Mouse (Mus musculus) heart, embryonic 14.5 days (tissue): ENCODE measurements around the gene Stk39. TPM values are rescaled to one million over a fixed set of nuclear protein-coding genes. Genes with fewer than 3 reads are reported as not detected.
A peak's percentile ranks its signal among the peaks of the same experiment; 100 is the strongest.

Source experiments
- ATAC-seq: fragments of 200-750 bp; cut with Nextera tagmentation; 2 replicates; pipeline ENCODE4 v1.8.0; 2017; ENCODE audit warnings: low read depth, moderate TSS enrichment; ENCODE audit not compliant: insufficient number of reproducible peaks, insufficient read depth, low FRiP score
- H3K27ac ChIP-seq, 2 experiments: fragments of 200-500 bp in 1 of 2; fragments of 300-500 bp in 1 of 2; sonication (generic) in 1 of 2; replicated peaks in 1 of 2; 2 replicates each; pipeline ENCODE4 v1.5.1; 2012 to 2014; ENCODE audit warnings: low read depth in 2 of 2, low read length in 2 of 2, control low read depth in 1 of 2, mild to moderate bottlenecking in 1 of 2, mixed read lengths in 1 of 2; ENCODE audit not compliant: control insufficient read depth in 1 of 2, insufficient read depth in 1 of 2
- H3K27me3 ChIP-seq: fragments of 300-500 bp; sonication (generic); 2 replicates; pipeline ENCODE4 v1.6.1; 2014; ENCODE audit warnings: mild to moderate bottlenecking, low read length, control low read depth; ENCODE audit not compliant: control insufficient read depth, insufficient read depth
- H3K36me3 ChIP-seq: fragments of 300-500 bp; sonication (generic); 2 replicates; pipeline ENCODE4 v1.6.1; 2014; ENCODE audit warnings: mild to moderate bottlenecking, control low read depth, low read length, mixed read lengths; ENCODE audit not compliant: control insufficient read depth, insufficient read depth
- H3K4me1 ChIP-seq, 2 experiments: fragments of 200-500 bp in 1 of 2; fragments of 300-500 bp in 1 of 2; sonication (generic) in 1 of 2; 2 replicates each; pipeline ENCODE4 v1.6.1; 2012 to 2014; ENCODE audit warnings: low read length in 2 of 2, control low read depth in 1 of 2, mixed read lengths in 1 of 2; ENCODE audit not compliant: control insufficient read depth in 2 of 2, insufficient read depth in 2 of 2
- H3K4me2 ChIP-seq: fragments of 300-500 bp; sonication (generic); 2 replicates; pipeline ENCODE4 v1.6.1; 2014; ENCODE audit warnings: mild to moderate bottlenecking, low read length
- H3K4me3 ChIP-seq, 2 experiments: fragments of 200-500 bp in 1 of 2; fragments of 300-500 bp in 1 of 2; sonication (generic) in 1 of 2; 2 replicates each; pipeline ENCODE4 v1.5.1; 2012 to 2014; ENCODE audit warnings: low read length in 2 of 2, mild to moderate bottlenecking in 2 of 2, control low read depth in 1 of 2, low read depth in 1 of 2, moderate library complexity in 1 of 2; ENCODE audit not compliant: control insufficient read depth in 1 of 2, insufficient read depth in 1 of 2
- H3K9ac ChIP-seq: fragments of 300-500 bp; sonication (generic); 2 replicates; pipeline ENCODE4 v1.6.1; 2014; ENCODE audit warnings: mild to moderate bottlenecking, low read length
- H3K9me3 ChIP-seq: fragments of 300-500 bp; sonication (generic); 2 replicates; pipeline ENCODE4 v1.6.1; 2016; ENCODE audit warnings: low read length, control low read depth; ENCODE audit not compliant: control insufficient read depth
- WGBS: fragments of 180-500 bp; shearing (Covaris S2); extraction: QIAGEN DNeasy Blood & Tissue Kit; methylation state at CpG from one replicate; pipeline ENCODE4 v1.1.7; 2014; 5-methylcytosine and 5-hydroxymethylcytosine counted together
- polyA plus RNA-seq: library from polyadenylated mRNA; unstranded; fragments of >200 nt; fragmentation: Nextera tagmentation; extraction: Ambion mirVana; gene quantifications from 2 replicates; pipeline ENCODE4 v1.2.1, GENCODE M21; 2014

The Stk39 gene
- polyA plus RNA-seq, 1 experiment from 2014 or later: 90.8 TPM

DNA sequence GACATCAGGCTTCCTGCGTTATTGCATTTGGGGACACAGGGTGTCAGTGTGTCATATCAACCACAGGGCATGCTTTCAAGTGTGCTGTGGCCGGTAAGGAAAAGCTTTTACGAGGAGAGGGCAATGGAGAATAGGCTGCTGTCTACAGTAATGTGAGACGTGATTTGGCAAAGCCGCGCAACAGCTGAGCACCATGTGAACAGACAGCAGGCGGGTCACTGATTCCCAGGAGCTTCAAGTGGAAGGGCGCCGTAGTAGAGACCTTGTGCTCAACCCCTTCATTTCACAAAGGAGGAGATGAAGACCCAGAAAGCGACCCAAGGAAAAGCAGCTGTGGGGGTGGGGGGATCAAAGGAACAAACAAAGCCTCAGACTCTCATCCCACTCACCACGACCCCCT, 156.8 kb downstream of the Stk39 start:
- WGBS: 74% methylated on average over 11 of the region's 11 CpGs
- H3K27ac ChIP-seq: no peak overlapping the region
- H3K9ac ChIP-seq: no peak overlapping the region
- no peak overlapping the region for H3K4me2 ChIP-seq
- H3K4me1 ChIP-seq: peaks cover 6 to 19% of the 10 kb centered on the region in 2 experiments; a peak in 3 of 4 replicates
- peaks cover 38% of the 10 kb centered on the region for H3K36me3 ChIP-seq
- ATAC-seq: no peak
- H3K27me3 ChIP-seq: no peaks in the 10 kb centered on the region
- H3K9me3 ChIP-seq: 0 out of 2 replicates have a peak, but pooled peaks cover 2% of the 10 kb centered on the region
- H3K4me3 ChIP-seq: no peak overlapping the region

GRCm38 (mm10) chr2:68310121-68310520, 161.9 kb downstream of the Stk39 start:
- 88% methylated on average over 3 of the region's 3 CpGs for WGBS
- Histone ChIP-seq H3K4me1 (no peaks in the 10 kb centered on the region), H3K27ac (no peak overlapping the region), H3K4me2 (no peak overlapping the region), H3K9ac (no peak overlapping the region), H3K4me3 (no peak overlapping the region), H3K36me3 (peaks cover 83% of the 10 kb centered on the region), H3K27me3 (no peaks in the 10 kb centered on the region), H3K9me3 (0 out of 2 replicates have a peak, but pooled peaks cover 3% of the 10 kb centered on the region)
- no peak for ATAC-seq

GRCm38 (mm10) chr2:68306519-68306918, 165.5 kb downstream of the Stk39 start:
- peaks cover 79% of the 10 kb centered on the region for H3K36me3 ChIP-seq
- H3K27me3 ChIP-seq: no peaks in the 10 kb centered on the region
- 0 out of 2 replicates have a peak, but pooled peaks cover 3% of the 10 kb centered on the region for H3K9me3 ChIP-seq
- no peak for ATAC-seq
- no peak overlapping the region for H3K4me3 ChIP-seq
- peaks cover 0 to 9% of the 10 kb centered on the region in 2 experiments; a peak in 2 of 4 replicates for H3K4me1 ChIP-seq
- H3K9ac ChIP-seq: no peak overlapping the region
- no peak overlapping the region for H3K27ac ChIP-seq
- no peak overlapping the region for H3K4me2 ChIP-seq
- WGBS: 77% methylated on average over 4 of the region's 4 CpGs

DNA sequence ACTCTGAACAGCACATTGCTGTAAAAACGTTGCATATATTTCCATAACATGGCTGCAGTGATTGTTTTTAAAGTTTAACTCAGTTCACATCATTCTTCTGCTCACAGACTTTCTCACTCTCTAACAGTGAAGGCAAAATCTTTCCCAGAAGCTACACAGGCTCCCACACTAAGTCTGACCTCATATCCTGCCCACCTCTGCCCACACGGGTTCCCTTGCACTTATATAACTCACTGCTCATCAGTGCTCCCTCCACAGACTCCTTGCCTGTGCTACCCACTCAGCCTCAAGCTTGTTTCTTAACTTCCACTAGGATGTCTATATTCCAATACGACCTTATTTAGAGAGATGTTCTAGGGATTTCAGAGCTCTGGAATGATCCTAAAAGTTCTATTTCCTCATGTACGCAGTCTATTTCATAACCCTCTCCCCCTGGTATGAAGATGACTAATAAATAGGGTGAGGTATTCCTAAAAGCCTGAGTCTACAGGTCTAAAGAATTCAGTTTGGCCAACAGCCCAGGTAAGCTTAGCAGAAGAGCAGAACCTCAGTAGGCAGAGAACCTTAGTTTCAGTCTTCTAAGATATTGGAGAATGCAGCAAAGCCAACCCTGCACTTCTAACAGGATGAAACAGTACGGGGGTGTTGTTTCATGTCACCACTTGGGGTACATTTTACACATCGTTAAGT, 167.2 kb downstream of the Stk39 start:
- H3K9me3 ChIP-seq: no peaks in the 10 kb centered on the region
- H3K27me3 ChIP-seq: no peaks in the 10 kb centered on the region
- ATAC-seq: no peak
- H3K4me3 ChIP-seq: no peak overlapping the region
- no peak overlapping the region for H3K4me2 ChIP-seq
- H3K27ac ChIP-seq: no peak overlapping the region
- H3K36me3 ChIP-seq: peaks cover 66% of the 10 kb centered on the region
- WGBS: 87% methylated on average over 6 of the region's 6 CpGs
- no peak overlapping the region for H3K9ac ChIP-seq
- peaks cover 0 to 9% of the 10 kb centered on the region in 2 experiments; a peak in 2 of 4 replicates for H3K4me1 ChIP-seq

DNA sequence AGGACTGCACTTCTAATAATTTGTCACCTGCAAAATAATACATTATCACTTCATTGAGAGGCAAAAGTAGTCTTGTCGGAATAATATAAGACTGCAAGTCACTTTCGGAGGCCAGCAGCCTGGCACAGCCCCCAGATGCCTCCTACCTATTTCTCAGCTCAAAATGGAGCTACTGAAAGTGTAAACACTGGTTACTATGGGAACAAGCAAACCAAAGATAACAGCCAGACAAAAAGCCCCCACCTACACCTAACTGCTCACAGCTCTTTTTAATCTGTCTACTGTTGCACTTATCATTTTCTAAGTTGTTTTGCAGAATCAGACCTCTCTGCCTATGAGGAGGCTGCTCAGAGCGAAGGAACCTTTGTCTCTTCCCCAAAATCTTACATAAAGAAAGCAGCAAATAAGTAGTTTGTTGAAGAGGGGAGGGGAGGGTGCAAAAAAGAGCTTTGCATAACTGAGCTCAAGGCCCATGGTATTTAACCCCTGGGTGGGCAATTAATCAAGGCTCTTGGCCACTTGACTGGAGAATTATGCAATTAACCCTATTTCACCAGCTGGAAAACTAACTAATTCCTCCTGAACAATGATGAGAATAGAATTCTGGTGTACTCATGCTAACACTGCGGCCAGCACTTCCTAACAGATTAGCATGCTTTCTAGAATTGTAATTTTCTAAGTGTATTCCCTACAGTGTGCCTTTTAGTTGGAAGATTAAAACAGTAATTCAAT, 170.1 kb downstream of the Stk39 start:
- Histone ChIP-seq H3K36me3 (peaks cover 67% of the 10 kb centered on the region), H3K9ac (no peak overlapping the region), H3K4me3 (no peak overlapping the region), H3K4me2 (no peak overlapping the region), H3K27ac (0 out of 4 replicates have a peak overlapping the region, but pooled peaks of 1 of the 2 experiments have one; percentile 24), H3K27me3 (no peaks in the 10 kb centered on the region), H3K9me3 (no peaks in the 10 kb centered on the region), H3K4me1 (peaks cover 0 to 9% of the 10 kb centered on the region in 2 experiments; a peak in 2 of 4 replicates)
- ATAC-seq: no peak
- 58% methylated on average over 4 of the region's 4 CpGs for WGBS

DNA sequence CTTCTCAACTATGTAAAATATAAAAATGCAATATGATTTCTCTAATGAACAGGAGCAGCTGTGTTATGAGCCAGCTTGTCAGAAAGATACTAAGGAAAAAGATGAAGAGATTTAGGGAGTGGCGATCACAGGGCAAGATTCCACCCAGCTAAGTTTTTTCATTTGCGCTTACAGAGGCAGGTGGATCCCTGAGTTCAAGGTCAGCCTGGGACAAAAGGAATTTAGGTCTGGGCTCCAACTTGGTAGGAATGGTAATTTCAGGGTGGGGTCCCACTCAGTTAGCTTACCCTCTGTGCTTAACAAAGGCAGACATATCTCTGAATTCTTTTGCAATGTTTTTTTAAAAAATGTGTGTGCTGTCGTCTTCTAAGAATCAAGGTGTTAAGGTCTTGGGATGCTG, 173.7 kb downstream of the Stk39 start:
- Histone ChIP-seq H3K4me1 (peaks cover 0 to 9% of the 10 kb centered on the region in 2 experiments; a peak in 2 of 4 replicates), H3K4me2 (no peak overlapping the region), H3K36me3 (peaks cover 64% of the 10 kb centered on the region), H3K27ac (no peak overlapping the region), H3K9ac (no peak overlapping the region), H3K9me3 (no peaks in the 10 kb centered on the region), H3K27me3 (no peaks in the 10 kb centered on the region), H3K4me3 (no peak overlapping the region)
- ATAC-seq: no peak
- 95% methylated on average over 3 of the region's 3 CpGs for WGBS

DNA sequence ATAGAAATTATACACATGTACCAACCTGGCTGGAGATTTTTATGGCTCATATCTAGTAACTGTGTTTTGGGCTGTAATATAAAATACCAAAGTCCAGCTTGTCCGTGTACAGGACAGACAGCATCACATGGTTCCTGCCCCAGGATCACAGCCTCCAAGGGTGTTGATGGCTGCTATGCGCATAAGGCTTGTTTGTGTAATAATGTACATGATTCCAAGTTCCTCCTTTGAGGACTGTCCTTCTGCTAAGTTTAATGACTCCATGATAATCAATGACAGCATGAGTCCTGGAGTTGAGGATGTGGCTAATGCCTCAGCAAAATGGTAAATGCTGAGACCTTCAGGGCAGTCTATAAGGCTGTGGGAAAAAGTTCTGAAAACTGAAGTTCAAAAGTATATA, 174.1 kb downstream of the Stk39 start:
- Histone ChIP-seq H3K36me3 (peaks cover 66% of the 10 kb centered on the region), H3K4me2 (no peak overlapping the region), H3K27me3 (no peaks in the 10 kb centered on the region), H3K9ac (no peak overlapping the region), H3K9me3 (no peaks in the 10 kb centered on the region), H3K27ac (no peak overlapping the region), H3K4me1 (peaks cover 0 to 9% of the 10 kb centered on the region in 2 experiments; a peak in 2 of 4 replicates), H3K4me3 (no peak overlapping the region)
- 92% methylated on average over 2 of the region's 2 CpGs for WGBS
- no peak for ATAC-seq
